Mouse (Mus musculus) kidney, adult 2 months (tissue): ENCODE measurements around the gene Myct1.

ENCODE experiments used
- CTCF ChIP-seq: fragments of 200-500 bp; conservative IDR thresholded peaks from 2 replicates; pipeline ENCODE4 v1.5.1; 2011; ENCODE audit warnings: low read depth, mild to moderate bottlenecking, control low read depth, low read length, moderate library complexity, mixed read lengths; ENCODE audit not compliant: insufficient read depth, insufficient read length
- POLR2A ChIP-seq: fragments of 200-500 bp; IDR thresholded peaks from one replicate; pipeline ENCODE4 v1.6.1; 2011; ENCODE audit warnings: low read depth, low read length, control low read depth

- TF ChIP-seq POLR2A (no peak), CTCF (no peak)
Measured at GRCm38 (mm10) chr10:5639112-5639511, 45.5 kb downstream of the Myct1 start, which contains the start of gene Vip.
